Mouse (Mus musculus) hindbrain, embryonic 13.5 days (tissue): ENCODE results near the gene Asap2. TPM values are rescaled to one million over a fixed set of nuclear protein-coding genes. Genes with fewer than 3 reads are reported as not detected.

Experiments used
- ATAC-seq: fragments of 200-750 bp; cut with Nextera tagmentation; 2 replicates; pipeline ENCODE4 v1.8.0; 2017; ENCODE audit warnings: moderate TSS enrichment; ENCODE audit not compliant: low FRiP score
- H3K27ac ChIP-seq: fragments of 300-500 bp; sonication (generic); 2 replicates; pipeline ENCODE4 v1.5.1; 2015; ENCODE audit warnings: inconsistent platforms, mild to moderate bottlenecking, moderate library complexity
- H3K27me3 ChIP-seq: fragments of 300-500 bp; sonication (generic); 2 replicates; pipeline ENCODE4 v1.6.1; 2015; ENCODE audit warnings: mild to moderate bottlenecking, inconsistent platforms
- H3K36me3 ChIP-seq: fragments of 300-500 bp; sonication (generic); 2 replicates; pipeline ENCODE4 v1.6.1; 2015; ENCODE audit warnings: mild to moderate bottlenecking, inconsistent platforms
- H3K4me1 ChIP-seq: fragments of 300-500 bp; sonication (generic); replicated peaks from 2 replicates; pipeline ENCODE4 v1.6.1; 2015; ENCODE audit warnings: inconsistent platforms
- H3K4me2 ChIP-seq: fragments of 300-500 bp; sonication (generic); 2 replicates; pipeline ENCODE4 v1.6.1; 2015; ENCODE audit warnings: inconsistent platforms, mild to moderate bottlenecking, moderate library complexity
- H3K4me3 ChIP-seq: fragments of 300-500 bp; sonication (generic); 2 replicates; pipeline ENCODE4 v1.5.1; 2015; ENCODE audit warnings: mild to moderate bottlenecking, inconsistent platforms
- H3K9ac ChIP-seq: fragments of 300-500 bp; sonication (generic); 2 replicates; pipeline ENCODE4 v1.6.1; 2015; ENCODE audit warnings: mild to moderate bottlenecking, inconsistent platforms
- H3K9me3 ChIP-seq: fragments of 300-500 bp; sonication (generic); 2 replicates; pipeline ENCODE4 v1.6.1; 2016; ENCODE audit warnings: inconsistent platforms
- WGBS: fragments of 180-500 bp; shearing (Covaris S2); methylation state at CpG from one replicate; pipeline ENCODE4 v1.1.7; 2015; 5-methylcytosine and 5-hydroxymethylcytosine counted together
- polyA plus RNA-seq: library from polyadenylated mRNA; unstranded; fragments of >200 nt; fragmentation: Nextera tagmentation; extraction: Ambion mirVana; gene quantifications from 2 replicates; pipeline ENCODE4 v1.2.1, GENCODE M21; 2015

Gene Asap2
- polyA plus RNA-seq, 1 experiment from 2014 or later: 13.3 TPM

- H3K36me3 ChIP-seq: peaks cover 54% of the 10 kb centered on the region
- no peaks in the 10 kb centered on the region for H3K27me3 ChIP-seq
- ATAC-seq: no peak
Measured at GRCm38 (mm10) chr12:21228650-21229049, 238.4 kb downstream of the Asap2 start.

DNA sequence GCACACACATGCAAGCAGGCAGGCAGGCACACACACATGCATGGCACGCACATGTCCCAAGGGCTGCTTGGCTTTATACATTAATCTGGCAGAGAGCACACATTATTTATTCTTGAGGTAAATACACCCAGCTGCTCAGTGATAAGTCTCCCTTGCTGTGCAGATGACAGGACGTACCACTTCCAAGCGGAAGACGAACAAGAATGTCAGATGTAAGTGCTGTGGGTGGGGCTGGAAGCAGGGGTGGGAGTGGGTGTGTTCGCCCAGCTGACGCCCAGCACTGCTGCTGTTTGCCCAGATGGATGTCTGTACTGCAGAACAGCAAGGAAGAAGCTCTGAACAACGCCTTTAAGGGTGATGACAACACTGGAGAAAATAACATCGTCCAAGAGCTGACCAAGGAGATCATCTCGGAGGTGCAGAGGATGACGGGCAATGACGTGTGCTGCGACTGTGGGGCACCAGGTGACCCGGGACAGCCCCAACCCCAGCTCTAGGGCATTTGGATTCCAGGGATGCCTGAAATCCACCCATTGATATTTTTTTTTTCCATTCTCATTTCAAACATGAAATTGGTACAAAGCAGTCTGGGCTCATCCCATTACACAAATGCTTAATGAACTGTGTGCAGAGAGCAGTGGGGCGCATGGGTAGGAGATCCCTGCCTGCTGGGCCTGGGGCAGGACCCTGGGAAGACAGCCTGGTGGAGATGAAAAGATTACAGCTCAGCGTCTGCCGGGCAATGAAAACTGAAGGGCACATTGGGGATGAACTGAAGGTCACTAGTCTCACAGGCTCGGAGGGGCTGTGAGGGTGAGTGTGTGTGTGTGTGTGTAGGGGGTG, 239.0 kb downstream of the Asap2 start:
- Histone ChIP-seq H3K9ac (no peak overlapping the region), H3K4me1 (peaks cover 25% of the 10 kb centered on the region), H3K9me3 (no peaks in the 10 kb centered on the region), H3K4me2 (no peak overlapping the region), H3K36me3 (peaks cover 51% of the 10 kb centered on the region), H3K27me3 (no peaks in the 10 kb centered on the region), H3K4me3 (no peak overlapping the region), H3K27ac (peak overlapping the region; percentile 55; the same call in 1 of the 2 replicates)
- WGBS: 63% methylated on average over 17 of the region's 17 CpGs
- ATAC-seq: 0 out of 2 replicates have a peak, but pooled peaks have one; percentile 30

More at GRCm38 (mm10) chr12:21228650-21229049, 238.4 kb downstream of the Asap2 start:
- Histone ChIP-seq H3K9ac (no peak overlapping the region), H3K27ac (0 out of 2 replicates have a peak overlapping the region, but pooled peaks have one; percentile 55), H3K4me2 (no peak overlapping the region), H3K4me1 (peaks cover 25% of the 10 kb centered on the region), H3K9me3 (no peaks in the 10 kb centered on the region), H3K4me3 (no peak overlapping the region)
- WGBS: 91% methylated on average over 4 of the region's 4 CpGs

GRCm38 (mm10) chr12:21233727-21234126, 243.5 kb downstream of the Asap2 start:
- no peak overlapping the region for H3K9ac ChIP-seq
- H3K9me3 ChIP-seq: no peaks in the 10 kb centered on the region
- H3K36me3 ChIP-seq: peaks cover 87% of the 10 kb centered on the region
- ATAC-seq: no peak
- no peak overlapping the region for H3K4me2 ChIP-seq
- H3K4me1 ChIP-seq: peaks cover 8% of the 10 kb centered on the region
- H3K4me3 ChIP-seq: no peak overlapping the region
- H3K27ac ChIP-seq: no peak overlapping the region
- H3K27me3 ChIP-seq: no peaks in the 10 kb centered on the region
- 92% methylated on average over 7 of the region's 7 CpGs for WGBS

DNA sequence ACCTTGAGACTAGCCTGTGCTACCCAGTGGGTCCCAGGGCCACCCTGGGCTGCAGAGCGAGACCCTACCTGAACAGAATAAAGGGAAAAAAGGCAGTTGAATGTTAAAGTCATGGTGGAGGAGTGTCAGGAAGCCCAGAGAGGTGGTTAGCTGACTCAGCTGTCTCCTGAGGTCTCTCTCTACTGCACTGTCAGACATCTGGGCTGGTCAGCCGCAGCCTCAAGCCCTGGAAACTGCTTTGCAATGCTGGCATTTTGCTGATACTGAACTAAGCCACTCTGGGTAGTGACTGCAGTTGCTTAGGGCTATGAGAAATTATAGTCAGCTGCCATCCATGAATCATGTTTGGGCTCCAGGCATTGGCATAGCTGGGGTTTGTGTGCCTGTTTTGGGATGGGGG, 244.3 kb downstream of the Asap2 start:
- H3K4me1 ChIP-seq: peaks cover 5% of the 10 kb centered on the region
- H3K4me3 ChIP-seq: no peak overlapping the region
- no peak for ATAC-seq
- no peaks in the 10 kb centered on the region for H3K9me3 ChIP-seq
- no peak overlapping the region for H3K27ac ChIP-seq
- 91% methylated on average over 2 of the region's 2 CpGs for WGBS
- no peak overlapping the region for H3K4me2 ChIP-seq
- peaks cover 90% of the 10 kb centered on the region for H3K36me3 ChIP-seq
- H3K9ac ChIP-seq: no peak overlapping the region
- H3K27me3 ChIP-seq: no peaks in the 10 kb centered on the region

DNA sequence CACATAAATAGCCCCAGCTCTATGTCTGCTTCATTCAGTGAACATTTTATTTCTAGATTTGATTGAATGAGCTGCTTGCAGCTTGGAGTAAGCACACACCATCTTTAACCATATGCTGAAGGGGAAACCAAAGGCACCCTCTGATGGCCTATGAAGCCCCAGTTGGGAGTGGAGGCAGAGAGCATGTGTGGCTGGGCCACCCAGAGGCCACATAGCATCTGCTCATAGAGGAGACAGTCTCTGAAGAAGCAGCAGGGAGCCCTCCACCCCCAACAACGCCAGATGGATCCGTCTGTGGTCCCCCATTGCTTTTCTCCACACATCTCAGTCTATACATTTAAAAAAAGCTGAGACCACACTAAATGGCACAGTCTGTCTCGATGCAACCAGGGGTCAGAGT, 251.7 kb downstream of the Asap2 start:
- Histone ChIP-seq H3K9ac (no peak overlapping the region), H3K27me3 (no peaks in the 10 kb centered on the region), H3K4me2 (no peak overlapping the region), H3K9me3 (no peaks in the 10 kb centered on the region), H3K36me3 (peaks cover 79% of the 10 kb centered on the region), H3K4me3 (no peak overlapping the region), H3K27ac (peak overlapping the region; percentile 36; the same call in 1 of the 2 replicates), H3K4me1 (0 out of 2 replicates have a peak, but pooled peaks cover 3% of the 10 kb centered on the region)
- WGBS: 53% methylated on average over 3 of the region's 3 CpGs
- 0 out of 2 replicates have a peak, but pooled peaks have one; percentile 43 for ATAC-seq

GRCm38 (mm10) chr12:21244375-21244960, 254.2 kb downstream of the Asap2 start:
- H3K4me3 ChIP-seq: no peak overlapping the region
- 96% methylated on average over 11 of the region's 11 CpGs for WGBS
- H3K9me3 ChIP-seq: no peaks in the 10 kb centered on the region
- H3K27ac ChIP-seq: no peak overlapping the region
- H3K9ac ChIP-seq: no peak overlapping the region
- ATAC-seq: no peak
- peaks cover 78% of the 10 kb centered on the region for H3K36me3 ChIP-seq
- no peak overlapping the region for H3K4me2 ChIP-seq
- 0 out of 2 replicates have a peak, but pooled peaks cover 3% of the 10 kb centered on the region for H3K4me1 ChIP-seq
- no peaks in the 10 kb centered on the region for H3K27me3 ChIP-seq

DNA sequence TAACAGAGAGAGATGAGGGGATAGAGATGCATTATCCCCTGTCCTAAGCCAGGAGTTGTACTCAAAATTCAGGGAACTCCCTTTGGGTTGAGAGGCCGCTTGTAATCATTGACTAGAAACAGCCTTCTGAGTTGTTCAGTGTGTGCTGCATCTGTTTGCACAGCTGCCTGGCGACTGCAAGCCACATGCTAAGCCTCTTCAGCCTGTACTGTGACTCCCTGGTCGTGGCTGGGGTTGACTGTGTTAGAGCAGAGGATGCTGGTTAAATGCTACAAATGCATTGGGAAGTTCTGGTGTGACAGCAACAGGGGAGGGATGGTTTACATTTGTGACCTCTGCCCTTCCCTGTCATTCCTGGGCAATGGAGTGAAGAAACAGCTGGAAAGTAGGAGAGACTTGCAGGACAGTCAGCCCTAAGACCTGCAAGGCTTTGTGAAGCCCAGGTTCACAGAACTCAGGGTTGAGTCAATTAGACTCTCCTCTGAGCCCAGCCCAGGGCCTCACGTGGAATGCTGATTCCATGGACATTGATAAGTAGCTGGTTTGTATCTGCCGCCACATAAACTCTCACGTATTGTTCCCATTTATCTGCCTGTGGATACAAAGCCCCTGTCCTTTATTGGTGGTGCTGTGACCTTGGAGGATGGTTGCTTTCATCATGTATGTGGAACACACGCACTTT, 257.6 kb downstream of the Asap2 start:
- Histone ChIP-seq H3K9ac (no peak overlapping the region), H3K9me3 (no peaks in the 10 kb centered on the region), H3K36me3 (peaks cover 92% of the 10 kb centered on the region), H3K4me1 (no peaks in the 10 kb centered on the region), H3K4me3 (no peak overlapping the region), H3K27ac (no peak overlapping the region), H3K4me2 (no peak overlapping the region), H3K27me3 (no peaks in the 10 kb centered on the region)
- no peak for ATAC-seq
- WGBS: 81% methylated on average over 7 of the region's 7 CpGs

DNA sequence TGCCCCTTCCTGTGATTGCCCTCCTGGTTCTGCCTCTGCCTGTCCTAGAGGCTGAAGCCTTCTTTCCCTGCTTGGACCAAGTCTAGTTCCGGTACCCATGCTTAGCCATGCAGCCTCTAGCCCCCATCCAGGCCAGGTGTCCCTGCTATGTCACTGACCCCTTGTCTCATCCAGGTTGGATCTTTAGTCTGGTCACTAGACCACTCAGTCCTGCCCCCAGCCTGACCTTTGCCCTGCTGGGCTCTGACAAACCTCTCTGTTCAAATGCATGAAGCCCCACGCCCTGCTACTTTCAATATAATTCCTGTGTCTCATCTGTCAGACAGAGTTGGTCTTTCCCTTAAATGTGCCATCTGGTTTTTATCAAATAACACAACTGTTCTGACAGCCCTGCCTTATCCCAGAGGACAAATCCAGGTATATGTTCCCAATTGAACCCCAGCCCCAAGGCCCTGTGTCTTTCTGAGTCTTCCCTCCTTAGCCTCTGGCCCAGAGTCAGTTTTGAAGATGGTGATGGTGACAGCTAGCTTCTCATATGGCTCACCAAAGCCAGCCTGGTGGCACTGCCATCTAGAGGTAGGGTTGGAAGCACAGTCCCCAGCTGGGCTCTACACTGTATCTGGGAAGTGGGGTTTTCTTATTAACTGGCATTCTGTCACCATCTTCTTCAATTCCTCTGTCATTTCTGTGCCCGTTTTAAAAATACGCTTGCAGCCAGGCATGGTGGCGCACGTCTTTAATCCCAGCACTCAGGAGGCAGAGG, 270.4 kb downstream of the Asap2 start:
- WGBS: 94% methylated on average over 6 of the region's 6 CpGs
- no peak overlapping the region for H3K9ac ChIP-seq
- no peak for ATAC-seq
- H3K4me1 ChIP-seq: no peaks in the 10 kb centered on the region
- no peak overlapping the region for H3K27ac ChIP-seq
- H3K9me3 ChIP-seq: no peaks in the 10 kb centered on the region
- no peak overlapping the region for H3K4me3 ChIP-seq
- H3K36me3 ChIP-seq: peaks cover 92% of the 10 kb centered on the region
- no peaks in the 10 kb centered on the region for H3K27me3 ChIP-seq
- H3K4me2 ChIP-seq: no peak overlapping the region

GRCm38 (mm10) chr12:21261521-21261920, 271.3 kb downstream of the Asap2 start:
- 92% methylated on average over 4 of the region's 4 CpGs for WGBS
- H3K4me3 ChIP-seq: no peak overlapping the region
- H3K9ac ChIP-seq: no peak overlapping the region
- H3K4me1 ChIP-seq: no peaks in the 10 kb centered on the region
- H3K27ac ChIP-seq: no peak overlapping the region
- peaks cover 91% of the 10 kb centered on the region for H3K36me3 ChIP-seq
- H3K4me2 ChIP-seq: no peak overlapping the region
- H3K9me3 ChIP-seq: no peaks in the 10 kb centered on the region
- no peaks in the 10 kb centered on the region for H3K27me3 ChIP-seq
- no peak for ATAC-seq

DNA sequence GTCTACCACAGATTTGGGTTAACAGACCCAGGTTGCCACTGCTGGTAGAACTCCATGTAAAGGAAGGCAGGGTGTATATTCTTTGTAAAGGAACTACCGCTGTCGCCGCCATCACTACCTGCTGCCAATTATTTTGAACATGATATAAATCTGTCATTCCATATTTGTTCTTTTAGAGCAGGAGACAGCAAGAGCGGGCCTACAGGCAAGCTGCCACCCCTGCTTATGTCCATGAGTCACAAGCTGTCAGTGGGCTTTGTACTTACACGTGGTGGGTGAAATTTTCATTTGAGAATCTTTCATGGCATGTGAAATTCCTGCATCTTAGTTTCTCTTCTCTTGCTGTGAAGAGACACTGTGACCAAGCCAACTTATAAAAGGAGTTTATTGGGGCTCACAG, 273.0 kb downstream of the Asap2 start:
- ATAC-seq: no peak
- Histone ChIP-seq H3K4me3 (no peak overlapping the region), H3K27me3 (no peaks in the 10 kb centered on the region), H3K27ac (no peak overlapping the region), H3K36me3 (peaks cover 83% of the 10 kb centered on the region), H3K4me2 (no peak overlapping the region), H3K9me3 (no peaks in the 10 kb centered on the region), H3K9ac (no peak overlapping the region), H3K4me1 (no peaks in the 10 kb centered on the region)
- WGBS: 97% methylated on average over 5 of the region's 5 CpGs

DNA sequence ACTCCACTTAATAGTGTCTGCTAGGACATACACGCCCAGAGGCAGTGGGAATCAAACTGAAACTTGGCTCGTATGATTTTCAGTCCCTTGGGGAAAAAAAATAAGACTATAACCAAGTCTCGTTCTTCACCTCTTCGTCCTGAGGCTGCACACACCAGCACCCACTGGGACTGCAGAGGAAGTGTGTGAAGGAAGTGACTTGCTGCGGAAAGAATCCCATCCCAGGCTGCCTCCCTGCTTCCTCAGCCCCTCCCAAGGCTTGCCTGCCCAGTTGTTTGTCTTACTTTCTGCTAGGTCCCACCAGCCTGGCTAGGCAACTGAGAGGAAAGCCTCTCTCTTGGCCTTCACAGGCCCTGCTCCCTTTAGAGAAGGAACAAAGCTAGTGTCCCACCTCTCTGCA, 274.0 kb downstream of the Asap2 start:
- Histone ChIP-seq H3K27me3 (no peaks in the 10 kb centered on the region), H3K27ac (no peak overlapping the region), H3K9ac (no peak overlapping the region), H3K4me3 (no peak overlapping the region), H3K36me3 (peaks cover 85% of the 10 kb centered on the region), H3K4me1 (no peaks in the 10 kb centered on the region), H3K4me2 (no peak overlapping the region), H3K9me3 (no peaks in the 10 kb centered on the region)
- ATAC-seq: no peak
- 82% methylated on average over 5 of the region's 5 CpGs for WGBS

DNA sequence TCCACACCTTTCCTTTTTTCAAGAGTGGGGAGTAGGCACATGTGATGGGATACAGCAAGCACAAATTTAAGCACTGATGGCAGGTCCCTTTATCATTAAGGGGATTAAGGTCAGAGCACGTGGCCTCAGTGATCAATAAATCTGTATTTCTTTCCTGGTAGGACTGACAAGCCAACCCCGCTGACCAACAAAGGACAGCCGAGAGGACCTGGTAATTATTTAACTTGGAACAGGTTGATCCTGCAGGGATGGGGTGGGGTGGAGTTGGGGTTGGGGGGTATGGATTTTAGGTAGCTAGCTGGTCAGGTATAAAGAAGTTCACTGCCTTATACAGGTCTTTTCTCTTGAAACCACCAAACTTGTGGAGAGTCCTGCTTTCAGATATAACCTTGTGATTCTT, 274.7 kb downstream of the Asap2 start:
- Histone ChIP-seq H3K9me3 (no peaks in the 10 kb centered on the region), H3K27me3 (no peaks in the 10 kb centered on the region), H3K36me3 (peaks cover 83% of the 10 kb centered on the region), H3K4me2 (no peak overlapping the region), H3K9ac (peak overlapping the region; percentile 39; the same call in 1 of the 2 replicates), H3K4me3 (no peak overlapping the region), H3K27ac (no peak overlapping the region), H3K4me1 (no peaks in the 10 kb centered on the region)
- ATAC-seq: no peak
- WGBS: 77% methylated on average over 3 of the region's 3 CpGs
